Mouse (Mus musculus) layer of hippocampus, adult 8-10 months (tissue): ENCODE data around the gene Dnajc19. TPM values are rescaled to one million over a fixed set of nuclear protein-coding genes. Genes with fewer than 3 reads are reported as not detected.
"Not testable (repeated sequence)": the region's sequence is repeated elsewhere in the genome, so short reads cannot be mapped to it uniquely, and the experiment has no call there.

Experiments used
- DNase-seq, 2 experiments: peaks; one replicate each; pipeline ENCODE4 v3.0.0; 2022; ENCODE audit warnings: low spot score in 2 of 2
- total RNA-seq, 4 experiments: library from RNA; stranded (reverse); gene quantifications; 2 replicates each; pipeline ENCODE4 v1.2.4; 2022

The Dnajc19 gene
- total RNA-seq: 10 to 100 TPM; 41.3 to 59.3 (median 53.6) TPM

GRCm38 (mm10) chr3:34080900-34081662 lies at the start of gene Dnajc19:
Gene Dnajc19, minus strand, starts transcription at chr3:34081321.
- peak; percentile 88 to 96 for DNase-seq

- DNase-seq: no peak
Measured at GRCm38 (mm10) chr3:34129957-34130356, 48.8 kb upstream of the Dnajc19 start.

GRCm38 (mm10) chr3:34121311-34121710 lies 40.2 kb upstream of the Dnajc19 start:
- DNase-seq: no peak

DNA sequence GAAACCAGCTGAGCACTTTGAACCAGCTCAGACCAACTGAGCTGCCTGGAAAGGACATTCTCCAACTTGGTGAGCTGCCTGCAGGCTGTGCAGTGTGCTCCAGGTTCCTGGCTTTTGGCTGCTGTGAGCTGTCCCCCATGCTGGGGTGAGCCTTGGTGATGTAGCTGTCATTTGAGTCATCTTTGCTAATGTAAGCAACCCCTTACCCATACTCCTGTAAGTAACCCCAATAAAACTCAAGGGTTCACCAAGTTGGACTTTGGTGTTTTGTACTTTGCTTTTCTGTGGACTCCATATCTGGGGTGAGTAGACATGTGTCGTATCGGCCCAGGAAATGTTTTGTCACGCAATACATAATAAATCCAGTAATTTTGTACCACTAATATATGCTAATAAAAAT lies 39.7 kb upstream of the Dnajc19 start:
- no peak for DNase-seq

- DNase-seq: no peak
Measured at GRCm38 (mm10) chr3:34119869-34120268, 38.7 kb upstream of the Dnajc19 start.

DNA sequence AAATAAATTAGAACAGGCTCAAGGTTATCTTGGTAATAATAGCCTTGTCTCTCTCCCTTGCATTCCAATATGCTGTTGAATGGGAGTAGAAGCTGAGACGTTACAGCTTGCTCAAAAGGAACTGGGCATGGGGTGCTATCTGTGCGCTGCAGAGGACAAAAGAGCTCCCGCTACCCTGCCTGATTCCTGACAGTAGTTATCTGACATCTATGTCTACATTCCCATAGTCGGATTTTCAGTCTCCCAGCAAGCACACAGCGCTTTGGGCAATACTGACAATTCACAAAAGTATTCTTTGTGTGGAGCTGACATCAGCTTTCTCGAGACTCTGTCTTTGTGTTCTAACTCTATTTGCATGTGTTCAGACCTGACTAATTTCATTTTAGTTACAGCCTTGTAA lies 34.7 kb upstream of the Dnajc19 start:
- DNase-seq: no peak

DNA sequence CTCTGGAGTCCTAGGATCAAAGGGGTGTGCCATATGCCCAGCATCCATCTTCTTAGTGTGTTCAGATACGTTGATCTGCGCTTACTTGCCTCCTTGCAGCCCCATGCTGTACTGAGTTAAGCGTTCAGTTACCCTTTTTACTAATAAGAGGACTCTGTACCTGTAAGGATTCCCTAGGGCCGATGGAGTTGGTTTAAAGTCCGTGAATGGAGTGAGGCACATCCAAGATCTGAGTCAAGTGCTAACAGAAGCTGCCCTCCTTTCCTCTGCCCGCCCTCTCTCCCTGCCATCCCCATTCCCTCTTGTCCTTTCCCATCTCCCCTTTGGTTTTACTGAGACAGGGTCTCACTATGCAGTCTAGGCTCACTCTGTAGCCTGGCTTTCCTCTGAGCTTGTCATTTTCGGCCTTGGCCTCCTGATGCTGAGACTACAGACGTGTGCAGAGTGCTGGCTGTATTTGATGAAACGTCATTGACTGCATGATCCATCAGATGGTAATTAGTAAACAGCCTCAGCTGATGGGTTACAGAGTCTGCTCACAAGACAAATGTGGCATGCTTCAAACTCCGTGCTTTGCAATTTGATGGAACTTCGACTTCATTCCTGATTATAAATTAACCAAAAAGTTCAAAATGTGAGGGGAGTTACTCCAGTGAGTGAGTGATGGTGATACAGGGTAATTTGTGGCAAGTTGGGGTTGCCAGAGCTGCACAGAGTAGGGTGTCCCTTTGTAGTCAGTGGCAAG lies 31.0 kb upstream of the Dnajc19 start:
- DNase-seq: no peak

DNA sequence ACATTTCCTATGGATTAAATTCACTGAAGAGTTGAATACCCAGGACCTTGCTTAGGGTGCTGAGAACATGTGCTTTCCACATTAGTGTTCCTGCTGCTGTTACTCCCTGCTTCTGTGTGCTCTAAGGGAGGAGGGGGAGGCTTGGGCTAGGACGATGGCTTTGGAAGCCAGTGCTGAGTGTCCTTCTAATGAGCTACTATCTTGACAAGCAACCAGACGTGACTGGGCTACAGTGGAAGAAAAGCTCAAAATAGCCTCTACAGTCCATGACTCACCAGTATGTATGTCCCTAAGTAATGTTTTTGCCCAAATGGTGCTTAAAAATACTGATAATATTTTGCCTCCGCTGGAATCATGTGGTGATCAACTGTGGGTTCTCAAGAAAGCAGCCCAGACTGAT lies 26.5 kb upstream of the Dnajc19 start:
- no peak for DNase-seq

- no peak for DNase-seq
Measured at GRCm38 (mm10) chr3:34106421-34106820, 25.3 kb upstream of the Dnajc19 start.

GRCm38 (mm10) chr3:34103902-34104672 lies 23.0 kb upstream of the Dnajc19 start:
- no peak for DNase-seq

DNA sequence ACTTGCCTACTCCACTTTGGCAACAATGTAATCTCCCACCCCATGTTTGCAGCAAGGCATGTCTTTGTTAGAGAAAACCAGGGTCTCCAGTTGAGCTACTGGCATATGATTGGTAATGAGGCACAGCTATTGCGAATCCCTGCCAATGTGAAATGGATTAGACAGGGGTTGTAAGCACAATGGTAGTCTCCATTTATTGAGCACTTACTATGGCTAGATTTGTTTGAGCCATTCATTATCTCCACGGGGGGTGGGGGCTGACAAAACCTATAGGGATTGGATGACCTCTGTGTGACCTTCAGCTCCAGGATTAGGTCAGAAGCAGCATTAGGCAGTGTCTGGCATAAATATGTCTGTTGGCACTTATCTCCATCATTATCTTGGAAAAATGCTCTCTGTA lies 21.8 kb upstream of the Dnajc19 start:
- no peak for DNase-seq

- DNase-seq: no peak
Measured at GRCm38 (mm10) chr3:34083655-34084054, 2.5 kb upstream of the Dnajc19 start.

GRCm38 (mm10) chr3:34081929-34082328 lies 808 bp upstream of the Dnajc19 start:
- no peak for DNase-seq

- no peak for DNase-seq
Measured at GRCm38 (mm10) chr3:34076058-34076759, 4.9 kb downstream of the Dnajc19 start.

GRCm38 (mm10) chr3:34072726-34073125 lies 8.4 kb downstream of the Dnajc19 start:
- DNase-seq: no peak

DNA sequence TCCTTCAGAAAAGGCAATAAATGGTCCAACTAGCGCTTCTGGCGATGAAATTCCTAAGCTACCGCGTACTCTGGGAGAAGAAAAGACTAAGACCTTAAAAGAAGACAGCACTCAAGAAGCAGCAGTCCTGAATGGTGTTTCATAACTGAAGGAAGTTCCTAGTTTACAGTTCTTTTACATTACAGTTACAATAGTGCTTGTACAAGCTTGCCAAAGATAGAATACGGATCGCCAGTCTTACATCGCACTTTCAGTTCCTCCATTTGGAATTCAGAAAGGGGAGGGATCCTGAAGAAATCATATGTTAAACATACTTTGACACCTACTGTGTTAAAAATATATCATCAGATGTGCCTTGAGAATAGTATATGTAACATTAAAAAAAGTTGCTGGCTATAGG lies 12.2 kb downstream of the Dnajc19 start:
- not testable (repeated sequence) for DNase-seq

DNA sequence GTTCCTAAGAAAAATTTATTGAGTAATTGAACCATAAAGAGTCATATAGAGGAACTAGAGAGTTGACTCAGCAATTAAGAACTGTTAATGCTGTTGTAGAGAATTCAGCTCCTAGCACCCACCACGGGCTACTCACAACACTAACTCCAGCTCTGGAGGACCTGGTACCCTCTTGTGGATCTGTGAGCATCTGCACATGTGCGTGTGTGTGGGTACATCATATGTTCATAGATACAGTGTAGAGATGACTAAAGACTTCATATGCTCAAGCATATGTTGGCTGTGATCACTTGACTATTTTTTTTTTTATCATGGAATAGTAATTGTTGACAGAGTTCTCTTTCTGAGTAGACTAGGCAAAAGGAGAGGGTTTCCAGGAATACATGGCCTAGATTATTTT lies 18.8 kb downstream of the Dnajc19 start:
- no peak for DNase-seq

DNA sequence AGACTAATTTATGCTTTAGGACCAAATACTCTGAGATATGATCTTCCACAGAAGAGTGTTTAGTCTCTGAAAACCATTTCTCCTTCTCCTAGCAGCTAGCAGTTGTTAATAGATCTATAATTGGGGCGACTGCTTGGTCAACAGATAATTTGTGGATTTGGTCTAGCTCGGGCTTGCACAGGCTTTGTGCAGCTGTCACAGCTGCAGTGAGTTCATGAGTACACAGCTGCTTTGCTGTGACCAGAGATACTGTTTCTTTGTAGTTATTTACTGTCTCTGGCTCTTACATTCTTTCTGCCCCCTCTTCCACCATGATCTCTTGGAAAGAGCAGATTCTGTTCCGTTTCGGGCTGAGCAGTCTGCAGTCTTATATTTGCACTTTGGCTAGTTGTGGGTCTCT lies 39.1 kb downstream of the Dnajc19 start:
- DNase-seq: no peak

DNA sequence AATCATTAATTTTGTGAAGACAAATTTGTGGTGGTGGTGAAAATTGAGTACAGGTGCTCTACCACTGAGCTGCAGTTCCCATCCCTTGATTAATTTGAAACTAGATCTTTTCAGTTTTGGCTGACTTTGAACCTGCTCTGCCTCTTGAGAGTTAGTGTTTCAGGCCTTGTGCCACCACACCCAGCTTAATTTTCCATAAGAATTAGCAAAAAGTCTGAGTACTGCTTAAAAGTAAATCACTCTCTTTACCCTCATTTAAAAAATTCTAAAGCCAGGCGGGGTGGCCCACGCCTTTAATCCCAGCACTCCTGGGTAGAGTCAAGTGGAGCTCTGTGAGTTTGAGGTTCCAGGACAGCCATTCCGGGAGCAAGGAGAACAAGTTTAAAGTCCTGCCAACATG lies 45.4 kb downstream of the Dnajc19 start:
- DNase-seq: no peak

DNA sequence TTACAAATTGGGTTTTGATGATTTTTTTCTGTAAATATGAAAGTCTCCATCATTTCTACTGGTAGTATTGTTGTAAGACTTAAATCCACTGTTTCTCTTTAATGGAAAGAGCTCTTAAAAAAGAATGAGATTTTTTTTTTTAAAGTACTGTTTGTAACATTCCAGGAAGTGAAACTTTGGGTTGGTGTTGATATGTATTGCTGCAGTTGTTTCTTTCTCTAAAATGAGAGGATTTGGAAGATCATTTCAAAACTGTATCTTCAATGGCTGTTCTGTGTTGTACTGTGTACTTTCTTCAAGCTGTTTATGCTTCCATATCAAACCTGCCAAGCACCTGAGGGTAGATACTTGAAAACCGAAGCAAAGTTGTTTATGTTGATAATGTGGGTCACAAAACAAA lies 46.3 kb downstream of the Dnajc19 start:
- DNase-seq: no peak

DNA sequence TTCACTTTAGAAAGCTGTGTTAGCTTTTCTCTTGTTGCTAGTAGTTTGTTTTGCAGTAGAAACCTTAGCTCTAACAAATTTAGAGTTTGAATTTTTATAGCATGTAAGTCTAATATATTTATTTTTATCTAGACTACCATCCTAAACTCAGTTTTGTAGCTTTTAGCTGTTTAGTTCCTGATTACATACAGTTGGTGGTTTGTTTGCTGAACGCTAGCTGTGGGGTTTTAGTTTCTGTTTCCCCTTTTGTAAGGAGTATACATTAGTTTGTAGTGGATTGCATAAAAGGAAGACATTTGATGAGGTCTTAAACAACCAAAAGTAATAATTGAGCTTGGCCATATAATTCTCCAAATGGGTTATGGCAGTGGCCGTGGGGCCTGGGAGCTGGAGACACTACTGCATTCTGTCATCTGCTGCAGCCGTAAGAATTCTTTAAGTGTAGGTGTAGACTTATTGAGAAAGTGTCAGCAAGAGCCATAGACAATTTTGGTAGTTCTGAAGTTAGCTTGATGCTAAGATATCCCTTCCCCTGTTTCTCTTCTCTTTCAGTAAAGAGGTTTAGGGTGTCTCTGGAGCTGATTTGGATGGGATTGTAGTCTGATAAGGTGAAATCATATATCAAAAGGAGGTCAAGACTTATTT lies 47.3 kb downstream of the Dnajc19 start:
- no peak for DNase-seq
